Mouse (Mus musculus) heart, postnatal 10 days (tissue): Measurements from ENCODE around the gene Fam114a1. TPM values are rescaled to one million over a fixed set of nuclear protein-coding genes. Genes with fewer than 3 reads are reported as not detected.
A peak's percentile ranks its signal among the peaks of the same experiment; 100 is the strongest.

Experiments used
- DNase-seq, 2 experiments: peaks; one replicate each; pipeline ENCODE4 v3.0.0; 2021
- intact Hi-C: fragments of 180-260 bp; cut with DNase I; formaldehyde crosslinking; loops from one replicate; pipeline ENCODE4 v1.15.1; 2025
- total RNA-seq, 2 experiments: library from RNA; stranded (reverse); gene quantifications; 2 replicates each; pipeline ENCODE4 v1.2.3; 2021

The Fam114a1 gene
- 10 to 100 TPM; 28.2 to 39.4 TPM for total RNA-seq

DNA sequence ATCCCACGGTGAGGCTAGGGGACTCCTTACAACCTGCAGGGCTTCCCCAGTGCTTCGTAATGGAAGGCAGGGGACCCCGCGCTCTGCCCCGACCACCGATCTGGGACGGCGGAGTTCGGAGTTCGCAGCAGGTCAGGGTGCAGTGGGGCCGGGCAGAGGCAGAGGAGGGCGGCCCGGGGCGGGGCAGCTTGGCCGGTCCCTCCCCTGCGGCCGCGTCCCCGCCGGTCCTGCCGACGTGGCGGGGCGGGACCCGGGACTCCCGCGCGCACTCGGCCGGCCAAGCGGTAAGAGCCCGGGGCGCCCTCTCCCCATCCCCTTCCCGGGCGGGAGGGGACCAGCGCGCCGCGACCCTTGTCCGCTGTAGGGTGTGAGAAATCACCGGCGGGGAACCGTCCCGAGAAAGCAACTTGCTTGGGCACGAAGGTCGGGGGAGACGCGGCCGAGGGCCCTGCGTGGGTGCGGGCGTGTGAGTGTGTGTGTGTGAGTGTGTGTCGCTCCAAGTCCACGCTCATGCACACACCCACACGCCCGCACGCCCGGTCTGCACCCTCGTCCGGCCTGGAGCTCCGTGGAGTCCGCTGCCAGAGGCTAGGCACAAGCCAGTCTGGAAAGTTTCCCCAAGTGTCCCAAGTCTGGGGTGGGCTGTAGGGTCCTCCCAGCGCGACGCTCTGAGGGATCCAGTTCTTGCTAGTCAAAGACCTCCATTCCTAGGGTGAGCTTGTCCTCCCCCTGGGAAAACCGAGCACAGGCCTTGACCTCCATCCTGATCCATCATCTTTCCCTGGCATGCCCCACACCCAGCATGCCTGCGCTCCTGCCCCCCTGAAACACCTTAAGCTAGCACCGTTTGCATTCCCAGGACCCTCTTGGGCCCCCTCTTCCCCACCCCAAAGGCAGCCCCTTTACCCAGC lies at the start of gene Fam114a1:
Gene Fam114a1 (plus strand): TSS at position 211 of the 911 bp plus-strand sequence.
- peak; percentile 82 to 86 for DNase-seq
- intact Hi-C loops, result loop anchor here (10.0 kb wide), 1 partner anchor 85 kb away; no protein-coding TSS in a partner anchor

GRCm38 (mm10) chr5:64922891-64923381 lies 46.9 kb upstream of the Fam114a1 start:
- no peak for DNase-seq
- intact Hi-C loops, result no loop called here

- intact Hi-C loops, result no loop called here
These were observed 37.7 kb upstream of the Fam114a1 start for GRCm38 (mm10) chr5:64932215-64932614.

DNA sequence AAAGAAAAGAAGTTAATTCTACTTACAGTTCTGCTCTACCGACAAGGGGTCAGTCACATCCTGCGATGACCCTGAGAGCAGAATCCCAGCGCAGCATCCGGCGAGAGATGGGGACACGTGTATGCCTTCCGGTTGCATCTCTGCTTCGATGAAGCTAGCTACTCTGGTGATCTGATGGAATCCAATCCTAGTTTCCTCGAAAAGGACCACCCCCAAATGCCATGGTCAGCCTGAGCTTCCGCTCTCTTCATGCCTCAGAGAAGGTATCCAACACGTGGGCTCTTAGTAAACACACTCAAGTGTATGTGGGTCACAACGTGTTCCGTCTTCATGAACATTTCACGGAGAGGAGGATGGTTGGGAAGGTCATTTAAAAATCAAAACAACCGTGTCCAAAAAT lies 37.1 kb upstream of the Fam114a1 start:
- intact Hi-C loops, result loop anchor here (1.0 kb wide), 1 partner anchor 48 kb away; no protein-coding TSS in a partner anchor
- DNase-seq, result no peak

More at GRCm38 (mm10) chr5:64932215-64932614, 37.7 kb upstream of the Fam114a1 start:
- no peak for DNase-seq

- no peak for DNase-seq
- intact Hi-C loops, result no loop called here
These were observed 18.4 kb upstream of the Fam114a1 start for GRCm38 (mm10) chr5:64951486-64951885.

- intact Hi-C loops, result no loop called here
- DNase-seq, result no peak
These were observed 14.9 kb upstream of the Fam114a1 start for GRCm38 (mm10) chr5:64954931-64955330.

DNA sequence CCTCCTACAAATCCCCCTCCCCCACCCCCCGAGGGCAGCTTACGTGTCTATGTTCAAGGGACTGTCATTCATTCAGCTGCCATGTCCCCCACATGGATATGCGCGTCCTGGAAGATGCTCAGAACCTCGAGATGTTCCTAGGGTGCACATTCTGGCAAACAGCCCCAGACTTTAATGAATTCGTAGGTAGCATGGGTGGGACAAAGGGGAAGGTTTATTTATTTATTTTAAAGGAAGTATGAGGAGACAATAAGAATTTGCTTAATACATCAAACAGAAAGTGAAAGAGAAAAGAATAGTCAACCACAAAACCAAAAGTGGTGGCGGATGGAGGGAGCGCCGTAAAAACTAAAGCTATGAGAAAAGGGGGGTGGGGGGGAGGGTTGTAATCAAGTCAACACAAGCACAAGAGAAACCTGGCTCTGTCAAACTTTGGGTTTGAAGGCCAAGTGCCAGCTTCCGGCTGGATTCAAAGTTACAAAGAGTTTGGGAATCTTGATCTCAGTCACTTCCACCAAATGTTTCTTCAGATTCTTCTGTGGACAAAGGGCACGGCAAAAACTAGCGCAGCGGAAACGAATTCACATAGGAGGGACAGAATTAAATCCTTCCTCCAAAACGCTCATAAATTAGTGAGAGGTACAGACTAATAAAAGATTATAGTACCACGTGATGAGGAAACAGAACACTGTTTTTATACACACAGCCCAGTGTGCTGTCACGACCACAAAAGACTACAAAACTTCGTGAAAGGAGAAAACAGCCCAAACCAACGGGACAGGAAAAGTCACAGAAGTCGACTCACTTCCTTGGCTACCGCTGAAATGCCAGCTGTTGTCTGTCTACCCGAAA lies 10.7 kb upstream of the Fam114a1 start:
- intact Hi-C loops, result no loop called here

GRCm38 (mm10) chr5:64959843-64960230 lies 10.0 kb upstream of the Fam114a1 start, which contains the start of gene Tlr6:
TSS of gene Tlr6 (minus strand) at chr5:64960097.
- intact Hi-C loops, result loop anchor here (10.0 kb wide), 1 partner anchor 75 kb away; no protein-coding TSS in a partner anchor
- peak; percentile 67 to 76 for DNase-seq

More for the DNA sequence above, 10.7 kb upstream of the Fam114a1 start:
- DNase-seq, result peak; percentile 11 to 27

GRCm38 (mm10) chr5:64960857-64961391 lies 8.9 kb upstream of the Fam114a1 start:
- DNase-seq, result peak in 1 of 2 experiments; percentile 9

DNA sequence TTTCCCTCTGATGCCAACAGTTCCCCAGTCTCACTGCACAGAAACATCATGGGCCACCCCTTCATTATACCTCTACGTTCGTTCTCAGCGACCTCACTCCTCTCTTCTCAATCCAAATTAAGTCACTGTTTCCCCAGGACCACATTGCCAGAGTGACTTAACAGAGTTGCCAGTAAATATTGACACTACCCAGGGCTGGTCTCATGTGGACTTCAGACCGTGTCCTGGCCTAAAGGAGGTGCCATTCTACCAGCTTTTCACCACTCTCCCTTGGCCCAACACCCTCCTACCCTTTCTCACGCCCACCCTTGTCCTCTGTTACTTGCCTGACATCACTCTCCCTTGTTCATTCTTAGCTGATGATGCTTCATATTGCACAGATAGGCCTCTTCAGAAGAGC lies 6.6 kb upstream of the Fam114a1 start:
- intact Hi-C loops, result loop anchor here (10.0 kb wide), 1 partner anchor 78 kb away; no protein-coding TSS in a partner anchor
- no peak for DNase-seq

More at GRCm38 (mm10) chr5:64960857-64961391, 8.9 kb upstream of the Fam114a1 start:
- intact Hi-C loops, result loop anchor here (10.0 kb wide), 1 partner anchor 76 kb away; no protein-coding TSS in a partner anchor

DNA sequence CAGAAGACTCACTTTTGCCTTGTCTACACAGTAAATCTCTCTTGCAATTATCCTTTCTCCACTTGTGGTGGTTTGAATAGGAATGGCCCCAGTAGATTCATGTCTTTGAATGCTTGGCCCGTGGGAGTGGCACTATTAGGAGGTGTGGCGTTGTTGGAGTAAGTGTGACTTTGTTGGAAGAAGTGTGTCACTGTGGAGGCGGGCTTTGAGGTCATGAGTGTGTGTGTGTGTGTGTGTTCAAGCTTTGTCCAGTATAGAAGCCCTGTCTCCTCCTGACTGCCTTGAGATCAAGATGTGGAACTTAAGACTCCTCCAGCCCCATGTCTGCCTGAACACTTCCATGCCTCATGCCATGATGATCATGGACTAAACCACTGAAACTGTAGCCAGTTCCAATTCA lies 6.1 kb upstream of the Fam114a1 start:
- no peak for DNase-seq
- intact Hi-C loops, result loop anchor here (10.0 kb wide), 1 partner anchor 79 kb away; no protein-coding TSS in a partner anchor

- peak; percentile 25 to 47 for DNase-seq
- intact Hi-C loops, result loop anchor here (10.0 kb wide), 1 partner anchor 84 kb away; no protein-coding TSS in a partner anchor
These were observed 660 bp upstream of the Fam114a1 start for GRCm38 (mm10) chr5:64968961-64969860.

- intact Hi-C loops, result no loop called here
- DNase-seq, result no peak
These were observed 5.2 kb downstream of the Fam114a1 start for GRCm38 (mm10) chr5:64975121-64975520.

- DNase-seq, result no peak
- intact Hi-C loops, result no loop called here
These were observed 7.3 kb downstream of the Fam114a1 start for GRCm38 (mm10) chr5:64977128-64977527.

- DNase-seq, result peak; percentile 18 to 23
These were observed 16.1 kb downstream of the Fam114a1 start for GRCm38 (mm10) chr5:64985971-64986370.

DNA sequence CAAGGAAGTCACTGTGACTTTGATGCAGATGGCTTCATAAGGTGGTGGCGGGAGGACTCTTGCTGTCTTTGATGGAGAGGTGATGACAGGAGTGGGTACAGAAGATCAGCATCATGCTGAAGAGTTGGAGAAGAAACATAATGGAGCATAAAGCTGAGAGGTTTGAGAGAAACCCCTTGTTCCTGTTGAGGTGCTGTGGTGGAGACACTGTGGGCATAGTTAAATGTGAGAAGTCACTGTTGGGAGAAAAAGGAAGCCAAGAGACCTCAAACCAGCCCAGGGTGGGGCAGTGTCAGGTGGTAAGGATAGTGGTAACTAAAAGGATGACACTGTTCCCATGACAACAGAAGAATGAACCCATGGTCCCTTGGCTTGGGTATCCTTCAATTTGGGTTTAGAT lies 20.1 kb downstream of the Fam114a1 start:
- intact Hi-C loops, result no loop called here
- DNase-seq, result no peak

More at GRCm38 (mm10) chr5:64985971-64986370, 16.1 kb downstream of the Fam114a1 start:
- intact Hi-C loops, result no loop called here

DNA sequence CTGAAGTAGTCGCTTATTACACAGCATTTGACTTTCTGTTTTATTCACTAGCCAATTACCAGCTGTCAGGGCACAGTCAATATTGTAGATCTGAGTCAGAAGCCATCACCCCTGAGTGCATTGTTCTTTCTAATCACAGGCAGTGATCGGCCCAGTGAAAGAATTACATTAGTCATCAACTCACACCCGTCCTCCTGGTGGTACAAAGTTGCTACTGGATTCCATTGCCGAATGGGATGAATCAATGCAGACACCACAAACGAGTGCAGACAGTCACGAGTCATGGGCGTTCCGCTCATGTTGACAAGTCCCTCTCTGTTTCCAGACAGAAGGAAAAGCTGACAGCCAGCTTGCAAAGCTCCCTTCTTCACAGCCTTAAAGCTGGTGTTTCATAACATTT lies 22.7 kb downstream of the Fam114a1 start:
- peak; percentile 13 to 19 for DNase-seq
- intact Hi-C loops, result no loop called here

GRCm38 (mm10) chr5:64995408-64995807 lies 25.5 kb downstream of the Fam114a1 start:
- intact Hi-C loops, result no loop called here
- DNase-seq, result no peak
